Mouse (Mus musculus): ENCODE data around the gene Dus2.

The Dus2 gene

GRCm38 (mm10) chr8:106044151-106044550, 53.0 kb downstream of the Dus2 start:
- in situ Hi-C loops (cut with MboI, MseI): no loop called here

GRCm38 (mm10) chr8:106046872-106047559, 55.9 kb downstream of the Dus2 start:
- in situ Hi-C loops (cut with MboI, MseI): no loop called here

GRCm38 (mm10) chr8:106047854-106048630, 56.9 kb downstream of the Dus2 start:
- in situ Hi-C loops (cut with MboI, MseI): no loop called here

DNA sequence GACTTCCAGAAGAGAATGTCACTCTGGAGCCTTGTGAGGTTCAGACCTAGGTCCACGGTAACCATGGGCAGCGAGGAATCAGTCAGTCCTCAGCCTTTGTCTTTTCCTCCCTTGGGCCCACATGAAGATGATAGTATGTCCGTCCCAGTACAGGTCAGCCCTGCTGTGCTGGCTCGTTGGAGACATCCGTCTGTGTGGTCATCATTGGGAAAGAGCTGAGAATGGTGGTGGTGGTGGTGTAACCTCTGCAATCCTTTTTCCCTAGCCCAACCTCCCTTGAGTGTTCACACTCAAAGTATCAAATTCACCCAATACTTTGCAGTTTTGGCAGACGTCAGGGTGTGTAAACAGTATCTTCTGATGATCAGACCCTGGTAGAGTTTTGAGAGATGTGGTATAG, 58.7 kb downstream of the Dus2 start:
- in situ Hi-C loops (cut with MboI, MseI): loop anchor here (25.0 kb wide), 1 partner anchor 713 kb away; the partner anchor contains the start of genes Fhod1, Lrrc29, Slc9a5 and Tmem208

GRCm38 (mm10) chr8:106051068-106051467, 59.9 kb downstream of the Dus2 start:
- in situ Hi-C loops (cut with MboI, MseI): loop anchor here (25.0 kb wide), 1 partner anchor 714 kb away; the partner anchor contains the start of genes Fhod1, Lrrc29, Slc9a5 and Tmem208

DNA sequence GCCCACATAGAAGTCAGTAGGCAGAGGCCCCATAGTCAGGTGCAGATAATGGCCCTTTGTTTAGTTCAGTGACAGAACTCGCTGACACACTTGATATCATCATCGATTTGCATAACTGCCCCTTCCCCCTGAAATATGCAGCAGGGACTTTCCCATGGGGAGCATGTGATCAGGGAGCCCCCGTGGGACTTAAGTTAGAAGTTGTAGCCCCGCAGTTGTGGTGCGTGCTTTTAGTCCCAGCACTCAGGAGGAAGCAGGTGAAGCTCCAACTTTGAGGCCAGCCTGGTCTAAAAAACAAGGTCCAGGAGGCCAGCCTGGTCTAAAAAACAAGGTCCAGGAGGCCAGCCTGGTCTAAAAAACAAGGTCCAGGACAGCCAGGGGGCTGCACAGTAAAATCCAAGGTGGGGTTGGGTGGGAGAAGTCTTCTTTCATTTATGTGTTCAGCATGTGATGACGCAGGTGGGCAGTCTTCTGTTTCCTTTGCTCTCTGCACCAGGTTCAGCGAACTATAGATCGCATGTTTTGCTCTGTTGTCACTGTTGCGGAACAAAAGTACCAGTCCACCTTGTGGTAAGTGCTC, 61.5 kb downstream of the Dus2 start:
- in situ Hi-C loops (cut with MboI, MseI): loop anchor here (25.0 kb wide), 1 partner anchor 715 kb away; the partner anchor contains the start of genes Fhod1, Lrrc29, Slc9a5 and Tmem208

DNA sequence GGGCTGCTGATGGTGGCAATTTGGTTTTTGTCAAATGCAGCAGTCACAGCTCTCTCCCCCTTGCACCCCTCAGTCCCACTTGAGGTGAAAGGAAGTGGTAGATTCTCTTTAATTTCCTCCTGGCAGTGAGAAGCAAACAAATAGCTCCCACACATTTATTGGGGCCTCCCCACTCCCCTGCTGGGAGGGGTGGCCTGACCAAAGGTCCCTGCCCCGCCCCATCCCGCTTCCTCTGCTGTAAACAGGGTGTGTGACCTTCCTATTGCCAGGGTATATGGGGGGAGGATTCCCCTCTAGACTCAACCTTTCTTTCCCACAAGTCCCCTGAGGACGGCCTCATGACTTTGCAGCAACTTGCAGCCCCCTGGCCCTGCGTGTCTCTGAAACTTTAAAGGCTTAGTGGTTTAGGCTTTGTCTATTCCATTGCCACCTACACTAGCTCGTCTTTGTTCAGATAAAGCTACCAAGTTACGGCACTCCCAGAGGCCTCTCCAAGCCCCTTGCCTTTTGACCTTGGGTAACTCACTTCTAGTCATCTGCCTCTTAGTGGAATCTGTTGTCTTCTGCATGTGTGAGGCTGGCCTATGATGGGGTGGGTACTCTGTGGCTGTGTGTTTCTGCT, 63.2 kb downstream of the Dus2 start:
- in situ Hi-C loops (cut with MboI, MseI): loop anchor here (25.0 kb wide), 1 partner anchor 717 kb away; the partner anchor contains the start of genes Fhod1, Lrrc29, Slc9a5 and Tmem208

DNA sequence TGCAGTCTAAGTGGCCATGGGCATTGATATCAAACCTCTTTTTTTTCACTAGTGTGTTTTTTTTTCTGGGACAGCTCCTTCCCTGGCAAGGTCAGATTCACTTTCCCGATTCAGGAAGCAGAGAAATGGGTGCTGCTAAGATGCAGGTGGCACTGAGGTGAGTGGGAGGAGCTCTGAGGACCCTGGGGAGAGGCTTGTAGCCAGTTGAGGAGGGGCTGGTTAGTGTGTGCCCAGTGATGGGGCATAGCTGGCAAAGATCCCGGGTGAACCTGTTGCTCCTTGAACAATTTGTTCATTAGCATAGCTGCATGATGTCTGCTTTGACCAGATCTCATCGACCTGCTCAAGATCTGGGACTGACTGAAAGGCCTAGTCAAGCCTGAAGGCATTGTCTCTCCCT, 63.9 kb downstream of the Dus2 start:
- in situ Hi-C loops (cut with MboI, MseI): loop anchor here (25.0 kb wide), 1 partner anchor 718 kb away; the partner anchor contains the start of genes Fhod1, Lrrc29, Slc9a5 and Tmem208

GRCm38 (mm10) chr8:106056455-106056982, 65.4 kb downstream of the Dus2 start:
- in situ Hi-C loops (cut with MboI, MseI): loop anchor here (25.0 kb wide), 1 partner anchor 719 kb away; the partner anchor contains the start of genes Fhod1, Lrrc29, Slc9a5 and Tmem208

DNA sequence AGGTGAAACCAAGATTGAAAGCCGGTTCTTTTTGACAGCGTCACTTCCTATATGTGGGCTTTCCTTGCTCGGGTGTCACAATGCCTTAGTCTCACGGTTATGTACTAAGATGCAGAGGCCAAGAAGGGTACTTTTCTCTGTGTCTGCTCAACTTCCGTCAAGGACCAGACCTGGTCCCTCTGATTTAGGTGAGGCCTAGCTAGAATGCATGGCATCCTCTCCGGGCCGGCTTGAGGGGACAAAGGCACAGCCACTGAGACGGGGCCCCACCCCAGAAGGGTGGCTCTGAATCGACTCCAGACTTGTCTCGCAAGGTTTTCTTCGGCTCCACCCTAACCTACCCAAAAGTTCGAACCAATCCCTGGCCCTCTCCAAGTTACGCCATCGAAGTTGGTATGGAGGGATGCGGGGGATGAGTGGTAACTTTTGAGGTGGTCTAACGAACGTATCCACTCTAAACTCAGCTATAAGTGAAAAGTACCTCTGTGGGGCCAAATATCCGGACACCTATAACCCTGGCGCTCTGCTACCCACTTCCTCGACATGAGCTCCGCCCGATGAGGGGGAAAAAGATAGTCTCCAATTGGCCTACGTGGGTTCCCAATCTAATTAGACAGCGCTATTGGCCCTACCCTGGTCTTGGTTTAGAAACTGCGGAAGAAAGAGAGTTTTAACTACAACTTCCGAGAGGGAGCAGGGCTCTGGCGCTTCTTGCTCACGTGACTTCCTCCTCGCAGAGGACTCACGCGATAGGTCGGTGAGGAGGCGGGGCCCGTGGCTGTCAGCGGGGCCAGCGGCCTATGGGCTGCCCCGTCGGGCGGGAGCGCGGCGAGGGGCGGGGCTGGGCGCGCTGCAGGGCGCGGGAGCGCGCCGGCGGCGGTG, 67.8 kb downstream of the Dus2 start, which contains the start of gene Nfatc3:
Gene Nfatc3 (plus strand): TSS at position 110 of the 882 bp plus-strand sequence.
- in situ Hi-C loops (cut with MboI, MseI): loop anchor here (25.0 kb wide), 1 partner anchor 722 kb away; the partner anchor contains the start of genes Fhod1, Lrrc29, Slc9a5 and Tmem208

DNA sequence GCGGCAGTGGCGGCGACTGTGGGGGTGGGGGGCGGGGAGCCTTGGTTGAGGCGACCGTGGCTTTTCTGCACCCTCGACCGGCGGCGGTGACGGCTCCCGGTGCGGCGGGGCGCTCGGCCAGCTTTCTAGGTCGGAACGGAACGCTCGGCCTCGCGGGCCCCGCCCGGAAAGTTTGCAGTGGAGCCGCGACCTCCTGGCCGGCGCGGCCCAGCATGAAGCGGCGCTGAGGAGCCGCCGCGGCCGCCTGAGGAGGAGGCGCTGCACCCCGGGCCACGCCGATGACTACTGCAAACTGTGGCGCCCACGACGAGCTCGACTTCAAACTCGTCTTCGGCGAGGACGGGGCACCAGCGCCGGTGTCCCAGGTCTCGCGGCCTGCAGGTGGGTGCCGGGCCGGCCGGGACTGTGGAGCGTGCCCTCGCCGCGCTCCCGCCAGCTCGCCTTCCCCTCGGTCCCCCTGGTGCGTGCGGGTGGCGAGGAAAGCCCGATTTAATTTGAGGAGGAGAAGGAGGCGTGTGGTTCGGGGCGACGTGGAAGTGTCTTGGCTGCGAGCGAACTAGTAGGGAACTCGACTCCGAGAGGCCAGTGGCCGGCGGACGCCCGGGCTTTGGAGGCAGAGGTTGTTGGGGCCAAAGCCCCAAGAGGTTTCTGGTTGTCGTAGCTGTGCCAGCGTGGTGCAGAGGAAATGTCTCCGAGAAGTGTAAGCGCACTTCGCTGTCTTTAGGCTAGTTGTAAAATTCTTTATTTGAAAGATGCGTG, 68.7 kb downstream of the Dus2 start:
- in situ Hi-C loops (cut with MboI, MseI): loop anchor here (25.0 kb wide), 1 partner anchor 722 kb away; the partner anchor contains the start of genes Fhod1, Lrrc29, Slc9a5 and Tmem208

DNA sequence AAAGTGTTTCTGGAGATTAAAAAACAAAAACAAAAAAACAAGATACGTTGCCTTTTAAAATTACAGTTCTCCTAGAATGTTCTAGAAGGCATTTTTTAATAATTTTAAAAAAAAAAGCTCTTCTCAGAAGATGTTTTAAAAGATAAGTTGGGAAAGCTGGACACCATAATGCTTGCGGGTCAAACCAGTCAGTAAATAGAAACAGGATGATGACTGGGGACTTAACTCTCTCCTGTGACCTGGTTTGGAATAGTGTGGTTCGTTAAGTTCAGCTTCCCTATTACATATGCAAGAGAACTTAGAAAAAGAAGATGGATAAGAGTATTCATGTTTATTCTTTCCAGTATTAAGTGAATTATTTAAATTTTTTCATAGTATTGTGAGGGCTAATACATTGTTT, 69.4 kb downstream of the Dus2 start:
- in situ Hi-C loops (cut with MboI, MseI): loop anchor here (25.0 kb wide), 1 partner anchor 723 kb away; the partner anchor contains the start of genes Fhod1, Lrrc29, Slc9a5 and Tmem208

DNA sequence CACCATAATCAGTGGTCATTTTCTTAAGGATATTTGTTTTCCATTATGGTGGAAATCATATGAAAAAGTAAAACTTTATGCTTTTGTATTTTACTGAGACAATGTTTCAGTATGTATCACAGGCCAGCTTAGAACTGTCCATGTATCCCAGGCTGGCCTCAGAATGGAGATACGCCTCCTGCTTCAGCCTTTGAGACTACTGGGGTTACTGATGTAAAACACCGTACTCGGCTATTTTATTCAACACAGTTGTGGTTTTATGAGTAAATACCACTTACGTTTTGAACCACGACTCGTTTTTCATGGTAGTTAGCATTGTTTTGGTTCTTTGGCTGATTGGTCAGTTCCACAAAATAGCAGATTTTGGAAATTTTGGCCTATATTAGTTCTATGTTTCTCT, 70.5 kb downstream of the Dus2 start:
- in situ Hi-C loops (cut with MboI, MseI): loop anchor here (25.0 kb wide), 1 partner anchor 724 kb away; the partner anchor contains the start of genes Fhod1, Lrrc29, Slc9a5 and Tmem208

- in situ Hi-C loops (cut with MboI, MseI): loop anchor here (25.0 kb wide), 1 partner anchor 726 kb away; the partner anchor contains the start of genes Fhod1, Lrrc29, Slc9a5 and Tmem208
Measured at GRCm38 (mm10) chr8:106063046-106063445, 71.9 kb downstream of the Dus2 start.

DNA sequence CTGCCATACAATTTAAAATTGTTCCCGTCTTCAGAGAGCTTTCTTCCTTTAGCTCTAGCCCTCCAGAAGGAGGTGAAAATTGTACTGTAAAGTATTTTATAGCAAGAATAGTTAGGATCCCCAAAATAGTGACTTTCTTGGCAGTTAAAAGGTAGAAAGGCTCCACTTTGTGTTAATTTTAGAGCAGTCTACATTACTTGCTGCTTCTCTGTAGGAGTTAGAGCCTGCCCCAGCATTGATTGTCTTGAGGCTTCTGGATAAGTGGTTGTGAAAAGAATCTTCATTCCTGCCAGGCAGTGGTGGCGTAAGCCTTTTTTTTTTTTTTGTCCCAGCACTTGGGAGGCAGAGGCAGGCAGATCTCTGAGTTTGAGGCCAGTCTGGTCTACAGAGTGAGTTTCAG, 75.6 kb downstream of the Dus2 start:
- in situ Hi-C loops (cut with MboI, MseI): loop anchor here (25.0 kb wide), 1 partner anchor 729 kb away; the partner anchor contains the start of genes Fhod1, Lrrc29, Slc9a5 and Tmem208

DNA sequence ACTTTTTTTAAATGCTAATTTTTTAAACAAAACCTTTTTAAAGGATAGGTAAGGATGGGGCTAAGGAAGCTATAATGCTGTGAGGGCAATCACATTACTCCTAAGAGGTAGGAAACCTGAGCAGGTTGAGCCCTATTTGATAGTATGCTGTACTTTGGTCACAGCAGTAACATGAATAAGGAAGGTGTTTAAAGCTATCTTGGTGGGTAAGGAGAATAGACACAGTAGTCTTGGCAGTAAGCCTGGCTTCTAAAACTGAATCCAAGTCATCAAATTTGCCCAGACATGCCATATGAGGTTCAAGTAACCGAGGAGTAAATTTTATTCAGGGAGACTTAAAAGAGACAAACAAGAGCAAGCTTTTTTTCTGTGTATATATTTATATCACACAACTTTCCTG, 78.4 kb downstream of the Dus2 start:
- in situ Hi-C loops (cut with MboI, MseI): loop anchor here (25.0 kb wide), 1 partner anchor 732 kb away; the partner anchor contains the start of genes Fhod1, Lrrc29, Slc9a5 and Tmem208

- in situ Hi-C loops (cut with MboI, MseI): loop anchor here (25.0 kb wide), 1 partner anchor 735 kb away; the partner anchor contains the start of genes Fhod1, Lrrc29, Slc9a5 and Tmem208
Measured at GRCm38 (mm10) chr8:106072113-106072512, 81.0 kb downstream of the Dus2 start.

- in situ Hi-C loops (cut with MboI, MseI): loop anchor here (25.0 kb wide), 1 partner anchor 737 kb away; the partner anchor contains the start of genes Fhod1, Lrrc29, Slc9a5 and Tmem208
Measured at GRCm38 (mm10) chr8:106074236-106074635, 83.1 kb downstream of the Dus2 start.

All from T-helper 2 cell (primary cell).